Mouse (Mus musculus) heart, adult 18-20 months (tissue): ENCODE measurements around the gene Snrnp48. TPM values are rescaled to one million over a fixed set of nuclear protein-coding genes. Genes with fewer than 3 reads are reported as not detected.

Experiments
- DNase-seq, 2 experiments: peaks; one replicate each; pipeline ENCODE4 v3.0.0; 2021 to 2022; ENCODE audit warnings: mixed read lengths in 1 of 2
- total RNA-seq, 2 experiments: library from RNA; stranded (reverse); gene quantifications; 2 replicates each; pipeline ENCODE4 v1.2.3; 2021

The Snrnp48 gene
- total RNA-seq, 2 experiments from 2014 or later: 10.0 to 10.2 TPM

GRCm38 (mm10) chr13:38258901-38259300, 54.2 kb downstream of the Snrnp48 start:
- DNase-seq: no peak

- DNase-seq: no peak
These were observed 64.4 kb downstream of the Snrnp48 start for GRCm38 (mm10) chr13:38269055-38269692.

- no peak for DNase-seq
These were observed 67.9 kb downstream of the Snrnp48 start for GRCm38 (mm10) chr13:38272624-38273023.

Other genes with a start within 250 kb of the Snrnp48 start
- gene Ssr1, start 210.7 kb upstream of the Snrnp48 start, total RNA-seq: 10 to 100 TPM; 41.4 to 43.0 TPM
- 10 to 100 TPM in 1 of 2 experiments, 1 to 10 TPM in 1; 7.3 to 10.2 TPM for gene Riok1, start 167.9 kb upstream of the Snrnp48 start, total RNA-seq
- gene Cage1, start 167.9 kb upstream of the Snrnp48 start, total RNA-seq: 1 to 10 TPM; 2.3 to 2.4 TPM
- gene Dsp, start 53.6 kb upstream of the Snrnp48 start, total RNA-seq: 100 to 1,000 TPM; 526 to 592 TPM
- gene Bmp6, start 140.2 kb downstream of the Snrnp48 start, total RNA-seq: 10 to 100 TPM; 19.7 to 23.4 TPM